ENCODE assay signal across 8 mouse cellular contexts in genomic region chr1:72826446-72826845, GRCm38 (mm10). TPM values are rescaled to one million over a fixed set of nuclear protein-coding genes. Genes with fewer than 3 reads are reported as not detected.
DNase-seq lines count a peak whose midpoint lies in the region; ATAC-seq and TF ChIP-seq lines count a peak whose summit lies in the region.
"Had no signal": no experiment of that assay in that cellular context is flagged by ENCODE, and none has a peak within 500 bp of the region (broad histone marks: within the 10 kb centered on the region; RNA-seq: fewer than 3 reads in every experiment).

No protein-coding gene starts in this region.

- peak; percentile 15 for ATAC-seq in hindbrain, embryonic 12.5 days (ENCODE audit: low FRiP score)
- ATAC-seq in midbrain, embryonic 15.5 days (replicated peaks), result no peak

- peak overlapping the region; percentile 86 for H3K27ac ChIP-seq in hindbrain, embryonic 12.5 days
- H3K27ac ChIP-seq in midbrain, embryonic 15.5 days, result peak overlapping the region; percentile 84

- no peak for TF ChIP-seq POLR2A in brain, embryonic 14.5 days (IDR thresholded peaks at IDR 0.05; ENCODE audit: borderline replicate concordance, extremely low read depth, insufficient read depth, insufficient read length, poor library complexity, severe bottlenecking)

- H3K9me3 ChIP-seq in hindbrain, embryonic 12.5 days (replicated peaks), result 0 out of 2 replicates have a peak, but pooled peaks cover 3% of the 10 kb centered on the region
- no peaks in the 10 kb centered on the region for H3K9me3 ChIP-seq in midbrain, embryonic 15.5 days

- peaks cover 14% of the 10 kb centered on the region; the same call in 1 of the 2 replicates for H3K36me3 ChIP-seq in hindbrain, embryonic 12.5 days
- H3K36me3 ChIP-seq in midbrain, embryonic 15.5 days (replicated peaks), result no peaks in the 10 kb centered on the region

- intact Hi-C loops in gastrocnemius, postnatal 14 days (cut with DNase I; ENCODE audit: low total_unique reads), result no loop called here

- TF ChIP-seq CTCF in brain, embryonic 14.5 days (IDR thresholded peaks at IDR 0.05; ENCODE audit: borderline replicate concordance, extremely low read depth, insufficient read depth, insufficient read length), result no peak

- under 1% methylated on average over 6 of the region's 6 CpGs for WGBS in hindbrain, embryonic 12.5 days
- WGBS in midbrain, embryonic 15.5 days, result 1% methylated on average over 6 of the region's 6 CpGs

- peak; percentile 86 for DNase-seq in ES-CJ7 (ENCODE audit: low read depth, low spot score)
- DNase-seq in brain, embryonic 14.5 days (ENCODE audit: low read depth), result peak; percentile 63
- DNase-seq in gastrocnemius, postnatal 14 days, result no peak
- no peak for DNase-seq in natural killer cell, adult 2 months (ENCODE audit: low spot score in 2 of 2)
- no peak for DNase-seq in thymus, postnatal 25 days

- H3K27me3 ChIP-seq in hindbrain, embryonic 12.5 days, result no peaks in the 10 kb centered on the region; the same call in 1 of the 2 replicates
- no peaks in the 10 kb centered on the region for H3K27me3 ChIP-seq in midbrain, embryonic 15.5 days (replicated peaks)

- peaks cover 38% of the 10 kb centered on the region for H3K4me1 ChIP-seq in hindbrain, embryonic 12.5 days
- H3K4me1 ChIP-seq in midbrain, embryonic 15.5 days, result peaks cover 41% of the 10 kb centered on the region

- peak overlapping the region; percentile 90 for H3K4me2 ChIP-seq in hindbrain, embryonic 12.5 days (replicated peaks)
- H3K4me2 ChIP-seq in midbrain, embryonic 15.5 days, result peak overlapping the region; percentile 92

- H3K9ac ChIP-seq in hindbrain, embryonic 12.5 days, result peak overlapping the region; percentile 80
- H3K9ac ChIP-seq in midbrain, embryonic 15.5 days, result peak overlapping the region; percentile 78

- H3K4me3 ChIP-seq in hindbrain, embryonic 12.5 days, result peak overlapping the region; percentile 70
- peak overlapping the region; percentile 81 for H3K4me3 ChIP-seq in midbrain, embryonic 15.5 days

RNA-seq across cellular contexts. Expression of gene Igfbp2, which starts 2.1 kb away (rescaled TPM):
- 328 and 384 TPM in 2 replicates for polyA plus RNA-seq in brain, embryonic 14.5 days (2012; rRNA removed)
- polyA plus RNA-seq in hindbrain, embryonic 12.5 days (2016; fragmentation: Nextera tagmentation; extraction: Ambion mirVana), result 548 and 549 TPM in 2 replicates
- 329 and 430 TPM in 2 replicates for polyA plus RNA-seq in midbrain, embryonic 15.5 days (2015; fragmentation: Nextera tagmentation; extraction: Ambion mirVana)
- total RNA-seq in gastrocnemius, postnatal 14 days (2021), result 1 to 10 TPM; 2.5 to 3.1 TPM
- total RNA-seq: neutrophil, adult 5-6 weeks had no signal

RNA-seq across cellular contexts. Expression of gene Igfbp5, which starts 48.2 kb away (rescaled TPM):
- 31.0 and 73.8 TPM in 2 replicates for polyA plus RNA-seq in brain, embryonic 14.5 days (2012; rRNA removed)
- polyA plus RNA-seq in hindbrain, embryonic 12.5 days (2016; fragmentation: Nextera tagmentation; extraction: Ambion mirVana), result 69.6 and 99.7 TPM in 2 replicates
- polyA plus RNA-seq in midbrain, embryonic 15.5 days (2015; fragmentation: Nextera tagmentation; extraction: Ambion mirVana), result 38.4 and 39.6 TPM in 2 replicates
- 100 to 1,000 TPM; 254 to 324 TPM for total RNA-seq in gastrocnemius, postnatal 14 days (2021)

Comparison
In these comparisons a context has a peak if more than half of its experiments do, and no peak if none do; other contexts are left out.
1. DNase-seq: peak in ES-CJ7 (single experiment) and brain, embryonic 14.5 days (single experiment); none in gastrocnemius, postnatal 14 days (single experiment), natural killer cell, adult 2 months (0 of 2) and thymus, postnatal 25 days (single experiment).